Mouse (Mus musculus): ENCODE measurements at regions not wholly inside any gene's neighbourhood (a gene's known extent, or its start where the extent isn't known, plus 50 kb on each side); places are given as distances from the start of the nearest gene placed in this dataset.

DNA sequence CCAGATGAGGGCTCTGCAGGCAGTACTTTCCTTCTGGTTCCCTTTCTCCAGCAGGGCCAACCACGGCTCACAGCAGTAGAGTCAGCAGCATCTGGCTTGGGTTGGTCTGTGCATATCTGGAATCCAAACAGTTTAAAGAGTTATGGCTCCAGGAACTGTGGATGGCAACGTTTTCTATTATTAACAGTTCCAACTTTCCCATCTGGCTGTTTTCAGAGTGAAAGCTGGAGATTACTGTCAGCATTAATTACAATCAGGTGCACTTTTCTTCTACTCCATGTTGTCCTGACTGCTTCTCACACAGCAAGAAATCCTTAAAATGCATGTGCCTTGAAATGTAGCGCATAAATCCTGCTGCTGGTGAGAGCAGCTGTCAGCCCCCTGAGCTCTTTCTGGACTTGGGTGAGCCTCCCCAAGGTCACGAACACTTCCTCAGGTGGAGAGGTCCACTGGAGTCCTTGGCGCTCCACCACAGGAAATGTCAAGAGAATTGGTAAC lies 250.6 kb upstream of the Gli3 start:
- TF ChIP-seq CTCF (IDR thresholded peaks at IDR 0.05 in 2 of 3, conservative IDR thresholded peaks at IDR 0.05 in 1 of 3; ENCODE audit: control insufficient read depth in 1 of 3, insufficient read depth in 1 of 3, low read depth in 2 of 3, low read length in 3 of 3, poor library complexity in 1 of 3, severe bottlenecking in 1 of 3) (no peak), TAL1 (IDR thresholded peaks at IDR 0.05; ENCODE audit: low read length) (no peak), POLR2A (IDR thresholded peaks at IDR 0.05; ENCODE audit: control insufficient read depth in 1 of 2, insufficient read depth in 1 of 2, low read depth in 1 of 2, low read length in 2 of 2, poor library complexity in 1 of 2) (no peak), POLR2AphosphoS2 (IDR thresholded peaks at IDR 0.05; ENCODE audit: low read length) (no peak), MYC (IDR thresholded peaks at IDR 0.05; ENCODE audit: low read depth, low read length) (no peak)
